Comparison of ENCODE assay signal across 30 mouse cellular contexts in the genomic region with DNA sequence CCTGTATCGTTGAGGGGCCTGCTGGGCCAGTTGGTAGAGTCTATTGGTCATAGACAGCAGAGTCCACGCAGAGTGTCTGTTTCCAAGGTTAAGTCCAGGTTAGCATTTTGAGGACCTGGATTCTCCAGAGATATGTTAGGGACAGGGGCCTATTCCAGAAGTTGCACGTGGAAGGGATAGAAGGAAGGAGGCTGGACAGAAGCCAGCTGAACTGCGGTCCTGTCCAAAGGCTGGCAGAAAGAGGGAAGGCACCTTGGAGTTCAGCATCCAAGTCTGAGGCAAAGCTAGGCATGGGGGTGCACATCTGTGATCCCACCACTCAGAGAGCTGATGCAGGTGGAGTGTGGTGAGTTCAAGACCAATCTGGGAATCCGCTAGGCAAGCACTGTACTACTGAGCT. TPM values are rescaled to one million over a fixed set of nuclear protein-coding genes. Genes with fewer than 3 reads are reported as not detected.
DNase-seq lines count a peak whose midpoint lies in the region; ATAC-seq and TF ChIP-seq lines count a peak whose summit lies in the region.
"Had no signal": no experiment of that assay in that cellular context is flagged by ENCODE, and none has a peak within 500 bp of the region (broad histone marks: within the 10 kb centered on the region; RNA-seq: fewer than 3 reads in every experiment).

No protein-coding gene starts in this region.

- 82% methylated on average over 5 of the region's 5 CpGs for WGBS in kidney, embryonic 15.5 days
- WGBS in kidney, postnatal 0 days, result 78% methylated on average over 5 of the region's 5 CpGs
- WGBS in forebrain, embryonic 15.5 days, result 92% methylated on average over 5 of the region's 5 CpGs

- H3K9ac ChIP-seq in kidney, embryonic 15.5 days, result no peak overlapping the region
- no peak overlapping the region for H3K9ac ChIP-seq in kidney, postnatal 0 days (ENCODE audit: low read depth, low read length)
- no peak overlapping the region for H3K9ac ChIP-seq in forebrain, embryonic 15.5 days (replicated peaks)
- H3K9ac ChIP-seq: embryonic facial prominence, embryonic 13.5 days; forebrain, embryonic 12.5 days; heart, embryonic 12.5 days; heart, embryonic 15.5 days; hindbrain, embryonic 13.5 days had no signal

- peaks cover 58% of the 10 kb centered on the region for H3K4me1 ChIP-seq in kidney, embryonic 15.5 days
- H3K4me1 ChIP-seq in kidney, postnatal 0 days (replicated peaks; ENCODE audit: insufficient read depth, low read length), result 0 out of 2 replicates have a peak, but pooled peaks cover 21% of the 10 kb centered on the region
- H3K4me1 ChIP-seq in forebrain, embryonic 15.5 days, result peaks cover 41% of the 10 kb centered on the region

- H3K27ac ChIP-seq in kidney, embryonic 15.5 days, result no peak overlapping the region
- H3K27ac ChIP-seq in kidney, postnatal 0 days, result 0 out of 2 replicates have a peak overlapping the region, but pooled peaks have one; percentile 8
- no peak overlapping the region for H3K27ac ChIP-seq in forebrain, embryonic 15.5 days (replicated peaks)
- H3K27ac ChIP-seq: embryonic facial prominence, embryonic 10.5 days; embryonic facial prominence, embryonic 13.5 days; forebrain, embryonic 12.5 days; gastrocnemius, adult 2 months; heart, embryonic 15.5 days; hindbrain, embryonic 13.5 days had no signal

- no peak overlapping the region for H3K4me2 ChIP-seq in kidney, embryonic 15.5 days
- H3K4me2 ChIP-seq in kidney, postnatal 0 days (ENCODE audit: low read length), result no peak overlapping the region
- H3K4me2 ChIP-seq in forebrain, embryonic 15.5 days (replicated peaks), result no peak overlapping the region
- H3K4me2 ChIP-seq: embryonic facial prominence, embryonic 13.5 days; forebrain, embryonic 12.5 days; heart, embryonic 12.5 days; heart, embryonic 15.5 days; hindbrain, embryonic 13.5 days had no signal

- H3K27me3 ChIP-seq in kidney, embryonic 15.5 days, result 0 out of 2 replicates have a peak, but pooled peaks cover 5% of the 10 kb centered on the region
- no peaks in the 10 kb centered on the region for H3K27me3 ChIP-seq in kidney, postnatal 0 days (ENCODE audit: insufficient read depth, low read length)
- H3K27me3 ChIP-seq in forebrain, embryonic 15.5 days, result no peaks in the 10 kb centered on the region
- H3K27me3 ChIP-seq: embryonic facial prominence, embryonic 13.5 days had no signal

- H3K9me3 ChIP-seq in kidney, embryonic 15.5 days (replicated peaks), result no peaks in the 10 kb centered on the region
- H3K9me3 ChIP-seq in kidney, postnatal 0 days (replicated peaks; ENCODE audit: low read length), result no peaks in the 10 kb centered on the region
- no peaks in the 10 kb centered on the region for H3K9me3 ChIP-seq in forebrain, embryonic 15.5 days
- H3K9me3 ChIP-seq: embryonic facial prominence, embryonic 10.5 days; embryonic facial prominence, embryonic 13.5 days; forebrain, embryonic 12.5 days; heart, embryonic 12.5 days; heart, embryonic 15.5 days; hindbrain, embryonic 10.5 days; hindbrain, embryonic 13.5 days had no signal

- H3K36me3 ChIP-seq in kidney, embryonic 15.5 days, result no peaks in the 10 kb centered on the region
- H3K36me3 ChIP-seq in kidney, postnatal 0 days (ENCODE audit: insufficient read depth, low read length), result no peaks in the 10 kb centered on the region
- H3K36me3 ChIP-seq in forebrain, embryonic 15.5 days, result no peaks in the 10 kb centered on the region
- H3K36me3 ChIP-seq: embryonic facial prominence, embryonic 10.5 days; embryonic facial prominence, embryonic 13.5 days; forebrain, embryonic 12.5 days; heart, embryonic 12.5 days; heart, embryonic 15.5 days; hindbrain, embryonic 10.5 days; hindbrain, embryonic 13.5 days had no signal

- no peak for TF ChIP-seq CTCF in kidney, postnatal 0 days (IDR thresholded peaks at IDR 0.05; ENCODE audit: low read depth)

- DNase-seq in kidney, adult 8-10 months, result peak; percentile 31 to 41
- no peak for DNase-seq in kidney, adult 11 months
- no peak for DNase-seq in kidney, postnatal 0 days (ENCODE audit: low spot score)
- peak; percentile 69 to 80 for DNase-seq in kidney, postnatal 25 days
- DNase-seq in ovary, adult 18-20 months (ENCODE audit: low spot score), result no peak
- DNase-seq: adrenal gland, adult 2 months; adrenal gland, postnatal 14 days; cerebellum, adult 11 months; cerebellum, adult 2 months; cerebellum, adult 9-11 months; cerebellum, postnatal 36 days; embryo, embryonic 11 days; gastrocnemius, adult 2 months; gastrocnemius, postnatal 25 days; heart, adult 18-20 months; heart, postnatal 10 days; heart, postnatal 36 days had no signal

- peak; percentile 13; the same call in 1 of the 2 replicates for ATAC-seq in kidney, embryonic 15.5 days (replicated peaks; ENCODE audit: low FRiP score)
- ATAC-seq in kidney, postnatal 0 days (replicated peaks; ENCODE audit: low FRiP score, low read depth), result no peak
- no peak for ATAC-seq in forebrain, embryonic 15.5 days (replicated peaks)
- ATAC-seq: CD4-positive, CD25-positive, alpha-beta regulatory T cell, adult 4 months; forebrain, embryonic 16.5 days; hindbrain, embryonic 16.5 days had no signal

- no peak overlapping the region for H3K4me3 ChIP-seq in kidney, embryonic 15.5 days (replicated peaks)
- no peak overlapping the region for H3K4me3 ChIP-seq in kidney, postnatal 0 days (replicated peaks; ENCODE audit: low read depth, low read length)
- no peak overlapping the region for H3K4me3 ChIP-seq in forebrain, embryonic 15.5 days
- H3K4me3 ChIP-seq: embryonic facial prominence, embryonic 10.5 days; embryonic facial prominence, embryonic 13.5 days; erythroblast, embryonic 14.5 days; forebrain, embryonic 12.5 days; gastrocnemius, adult 2 months; heart, embryonic 12.5 days; heart, embryonic 15.5 days; hindbrain, embryonic 10.5 days; hindbrain, embryonic 13.5 days had no signal

RNA-seq across cellular contexts. Expression of a gene that starts 50.6 kb away (rescaled TPM):
- 0.27 and 0.56 TPM in 2 replicates for polyA plus RNA-seq in kidney, embryonic 15.5 days (2015; fragmentation: Nextera tagmentation; extraction: Ambion mirVana)
- polyA plus RNA-seq in kidney, postnatal 0 days (2015; fragmentation: Nextera tagmentation; extraction: Ambion mirVana), result 0.39 and 0.40 TPM in 2 replicates
- 1.6 and 2.2 TPM in 2 replicates for polyA plus RNA-seq in forebrain, embryonic 15.5 days (2015; fragmentation: Nextera tagmentation; extraction: Ambion mirVana)
- polyA plus RNA-seq: CD4-positive, CD25-positive, alpha-beta regulatory T cell, adult 4 months; erythroblast, embryonic 14.5 days had no signal

RNA-seq across cellular contexts. Expression of a gene that starts 56.3 kb away (rescaled TPM):
- 7.2 and 8.5 TPM in 2 replicates for polyA plus RNA-seq in kidney, embryonic 15.5 days (2015; fragmentation: Nextera tagmentation; extraction: Ambion mirVana)
- polyA plus RNA-seq in kidney, postnatal 0 days (2015; fragmentation: Nextera tagmentation; extraction: Ambion mirVana), result 5.6 and 7.2 TPM in 2 replicates
- 8.6 and 10.4 TPM in 2 replicates for polyA plus RNA-seq in forebrain, embryonic 15.5 days (2015; fragmentation: Nextera tagmentation; extraction: Ambion mirVana)

Comparison
In these comparisons a context has a peak if more than half of its experiments do, and no peak if none do; other contexts are left out.
1. DNase-seq: peak in kidney, adult 8-10 months (2 of 2) and kidney, postnatal 25 days (2 of 2); none in kidney, adult 11 months (single experiment), kidney, postnatal 0 days (single experiment) and ovary, adult 18-20 months (single experiment).